ENCODE assay signal across 26 mouse cellular contexts in the genomic region with DNA sequence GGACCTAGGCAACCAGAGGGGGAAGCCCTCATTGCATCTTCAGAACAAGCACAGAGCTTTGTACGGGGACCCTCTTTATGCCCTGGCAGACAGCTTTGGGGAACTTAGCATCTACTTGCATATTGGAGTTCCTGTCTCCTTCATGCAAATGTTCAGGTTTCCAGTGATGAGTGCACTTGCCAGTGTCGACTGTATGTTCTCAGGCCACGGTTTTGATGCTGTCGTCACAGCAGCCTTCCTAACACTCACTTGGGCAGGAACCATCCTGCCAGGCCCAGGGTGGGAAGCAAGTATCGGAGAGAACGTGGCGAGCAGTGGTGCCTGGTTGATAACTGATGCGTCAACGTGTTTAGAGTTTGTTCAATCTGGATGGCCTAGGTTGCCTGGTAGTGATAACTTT. TPM values are rescaled to one million over a fixed set of nuclear protein-coding genes. Genes with fewer than 3 reads are reported as not detected.
DNase-seq lines count a peak whose midpoint lies in the region; ATAC-seq and TF ChIP-seq lines count a peak whose summit lies in the region.
"Had no signal": no experiment of that assay in that cellular context is flagged by ENCODE, and none has a peak within 500 bp of the region (broad histone marks: within the 10 kb centered on the region; RNA-seq: fewer than 3 reads in every experiment).

No protein-coding gene starts in this region.

- intact Hi-C loops in heart, postnatal 25 days (cut with DNase I) = no loop called here

- H3K9me3 ChIP-seq in megakaryocyte, embryonic 14.5 days = no peaks in the 10 kb centered on the region
- H3K9me3 ChIP-seq: embryonic facial prominence, embryonic 13.5 days; embryonic facial prominence, embryonic 15.5 days; forebrain, embryonic 10.5 days; forebrain, embryonic 12.5 days; G1E had no signal

- no peak for ATAC-seq in megakaryocyte, adult 5-6 weeks (ENCODE audit: poor library complexity, severe bottlenecking)
- ATAC-seq: activated CD4-positive, CD25-positive, alpha-beta regulatory T cell, adult 4 months; forebrain, embryonic 14.5 days; forebrain, embryonic 16.5 days; Patski had no signal

- H3K4me1 ChIP-seq in megakaryocyte, embryonic 14.5 days = peaks cover 96% of the 10 kb centered on the region

- TF ChIP-seq CTCF in layer of hippocampus, adult 2 months (conservative IDR thresholded peaks at IDR 0.05) = no peak

- H3K36me3 ChIP-seq in megakaryocyte, embryonic 14.5 days (replicated peaks; ENCODE audit: low read length) = peaks cover 13% of the 10 kb centered on the region

- 0 out of 2 replicates have a peak overlapping the region, but pooled peaks have one; percentile 1 for H3K27ac ChIP-seq in layer of hippocampus, adult 2 months
- H3K27ac ChIP-seq: embryonic facial prominence, embryonic 13.5 days; embryonic facial prominence, embryonic 15.5 days; forebrain, embryonic 10.5 days; forebrain, embryonic 12.5 days had no signal

- no peak overlapping the region for H3K4me3 ChIP-seq in layer of hippocampus, adult 2 months
- H3K4me3 ChIP-seq in megakaryocyte, embryonic 14.5 days (replicated peaks) = peak overlapping the region; percentile 43
- H3K4me3 ChIP-seq: embryonic facial prominence, embryonic 13.5 days; embryonic facial prominence, embryonic 15.5 days; erythroblast, embryonic 14.5 days; forebrain, embryonic 10.5 days; forebrain, embryonic 12.5 days had no signal

- no peaks in the 10 kb centered on the region for H3K27me3 ChIP-seq in megakaryocyte, embryonic 14.5 days (replicated peaks)
- H3K27me3 ChIP-seq: embryonic facial prominence, embryonic 13.5 days; embryonic facial prominence, embryonic 15.5 days; forebrain, embryonic 12.5 days; Patski had no signal

- peak; percentile 54 for DNase-seq in heart, adult 11 months
- no peak for DNase-seq in heart, postnatal 25 days (ENCODE audit: low spot score)
- DNase-seq in layer of hippocampus, adult 2 months (ENCODE audit: low spot score in 2 of 2) = no peak
- DNase-seq in layer of hippocampus, postnatal 14 days (ENCODE audit: low spot score in 2 of 2) = no peak
- no peak for DNase-seq in adrenal gland, postnatal 14 days
- DNase-seq: adrenal gland, adult 8-10 months; adrenal gland, postnatal 25 days; cerebellum, adult 11 months; cerebellum, adult 18-20 months; cerebellum, adult 8-10 months; cerebellum, adult 9-11 months; cerebellum, postnatal 14 days; cerebellum, postnatal 36 days; embryo, embryonic 11 days had no signal

RNA-seq across cellular contexts. Expression of a gene that starts 6.2 kb away (rescaled TPM):
- total RNA-seq in heart, postnatal 25 days (2021) = 100 to 1,000 TPM; 828 to 869 TPM
- 100 to 1,000 TPM; 222 to 232 TPM for total RNA-seq in layer of hippocampus, adult 2 months (2021)
- 100 to 1,000 TPM; 237 to 247 TPM for total RNA-seq in layer of hippocampus, postnatal 14 days (2021)
- 8.5 and 22.3 TPM in 2 replicates for polyA plus RNA-seq in megakaryocyte, embryonic 14.5 days (2012; ENCODE audit: insufficient read depth, low replicate concordance)
- total RNA-seq in megakaryocyte, adult 5-6 weeks (2015) = 80.2 and 81.2 TPM in 2 replicates
- total RNA-seq in megakaryocyte, adult 5-6 weeks (2017) = 69.6 and 77.8 TPM in 2 replicates
- total RNA-seq in adrenal gland, postnatal 14 days (2021) = 99.6 and 129 TPM in 2 replicates

RNA-seq across cellular contexts. Expression of a gene that starts 28.9 kb away (rescaled TPM):
- 10 to 100 TPM; 11.5 to 13.0 TPM for total RNA-seq in heart, postnatal 25 days (2021)
- 10 to 100 TPM; 30.0 to 31.0 TPM for total RNA-seq in layer of hippocampus, adult 2 months (2021)
- 10 to 100 TPM; 29.7 to 31.6 TPM for total RNA-seq in layer of hippocampus, postnatal 14 days (2021)
- polyA plus RNA-seq in megakaryocyte, embryonic 14.5 days (2012; ENCODE audit: insufficient read depth, low replicate concordance) = 3.6 and 9.6 TPM in 2 replicates
- total RNA-seq in megakaryocyte, adult 5-6 weeks (2015) = 8.0 and 10.0 TPM in 2 replicates
- 9.1 and 11.7 TPM in 2 replicates for total RNA-seq in megakaryocyte, adult 5-6 weeks (2017)
- 13.3 and 13.6 TPM in 2 replicates for total RNA-seq in adrenal gland, postnatal 14 days (2021)

RNA-seq across cellular contexts. Expression of a gene that starts 57.0 kb away (rescaled TPM):
- total RNA-seq in heart, postnatal 25 days (2021) = 10 to 100 TPM; 84.4 to 96.1 TPM
- 100 to 1,000 TPM; 123 to 140 TPM for total RNA-seq in layer of hippocampus, adult 2 months (2021)
- 100 to 1,000 TPM; 131 to 161 TPM for total RNA-seq in layer of hippocampus, postnatal 14 days (2021)
- 13.8 and 55.0 TPM in 2 replicates for polyA plus RNA-seq in megakaryocyte, embryonic 14.5 days (2012; ENCODE audit: insufficient read depth, low replicate concordance)
- total RNA-seq in megakaryocyte, adult 5-6 weeks (2015) = 89.7 and 139 TPM in 2 replicates
- 222 and 239 TPM in 2 replicates for total RNA-seq in megakaryocyte, adult 5-6 weeks (2017)
- total RNA-seq in adrenal gland, postnatal 14 days (2021) = 188 and 211 TPM in 2 replicates
